Mouse (Mus musculus) neural tube, embryonic 12.5 days (tissue): ENCODE measurements around the gene Lsm14a. TPM values are rescaled to one million over a fixed set of nuclear protein-coding genes. Genes with fewer than 3 reads are reported as not detected.

Source experiments
- ATAC-seq: fragments of 200-750 bp; cut with Nextera tagmentation; 2 replicates; pipeline ENCODE4 v1.8.0; 2017; ENCODE audit warnings: low read depth, mild to moderate bottlenecking, moderate TSS enrichment, moderate library complexity; ENCODE audit not compliant: low FRiP score
- H3K27ac ChIP-seq: fragments of 300-500 bp; sonication (generic); 2 replicates; pipeline ENCODE4 v1.5.1; 2016
- H3K27me3 ChIP-seq: fragments of 300-500 bp; sonication (generic); replicated peaks from 2 replicates; pipeline ENCODE4 v1.6.1; 2016; ENCODE audit warnings: mild to moderate bottlenecking
- H3K36me3 ChIP-seq: fragments of 300-500 bp; sonication (generic); 2 replicates; pipeline ENCODE4 v1.6.1; 2016; ENCODE audit warnings: mild to moderate bottlenecking
- H3K4me1 ChIP-seq: fragments of 300-500 bp; sonication (generic); 2 replicates; pipeline ENCODE4 v1.6.1; 2016
- H3K4me2 ChIP-seq: fragments of 300-500 bp; sonication (generic); replicated peaks from 2 replicates; pipeline ENCODE4 v1.6.1; 2016; ENCODE audit warnings: mild to moderate bottlenecking
- H3K4me3 ChIP-seq: fragments of 300-500 bp; sonication (generic); 2 replicates; pipeline ENCODE4 v1.5.1; 2016
- H3K9ac ChIP-seq: fragments of 300-500 bp; sonication (generic); 2 replicates; pipeline ENCODE4 v1.6.1; 2016; ENCODE audit warnings: mild to moderate bottlenecking
- H3K9me3 ChIP-seq: fragments of 300-500 bp; sonication (generic); 2 replicates; pipeline ENCODE4 v1.6.1; 2016; ENCODE audit warnings: mild to moderate bottlenecking
- WGBS: fragments of 180-500 bp; shearing (Covaris S2); methylation state at CpG from one replicate; pipeline ENCODE4 v1.1.7; 2016; 5-methylcytosine and 5-hydroxymethylcytosine counted together
- polyA plus RNA-seq: library from polyadenylated mRNA; unstranded; fragments of >200 nt; fragmentation: Nextera tagmentation; extraction: Ambion mirVana; gene quantifications from 2 replicates; pipeline ENCODE4 v1.2.1, GENCODE M21; 2016

Gene Lsm14a
- polyA plus RNA-seq, 1 experiment from 2014 or later, result 101 TPM

DNA sequence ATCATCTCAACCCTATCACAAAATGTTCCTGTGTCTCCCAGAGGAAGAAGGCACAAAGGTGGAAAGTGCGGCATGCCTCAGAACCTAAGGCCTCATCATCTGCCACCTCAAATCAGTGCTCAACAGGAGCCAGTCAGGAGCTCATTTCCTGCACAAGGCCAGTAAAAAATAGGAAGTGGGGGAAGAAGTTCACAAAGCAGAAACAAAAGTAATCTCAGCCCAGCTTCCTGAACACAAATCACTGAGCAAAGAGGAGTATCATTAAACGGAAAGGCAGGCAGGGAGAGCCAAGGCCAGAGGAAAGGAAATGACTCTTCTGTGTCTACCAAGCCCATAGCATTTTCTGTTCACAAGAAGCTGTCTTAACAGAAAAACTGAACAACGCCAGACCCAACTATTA lies 91.2 kb downstream of the Lsm14a start:
- ATAC-seq, result no peak
- H3K9me3 ChIP-seq, result no peaks in the 10 kb centered on the region
- H3K27ac ChIP-seq, result no peak overlapping the region
- no peaks in the 10 kb centered on the region for H3K4me1 ChIP-seq
- no peak overlapping the region for H3K4me2 ChIP-seq
- H3K27me3 ChIP-seq, result no peaks in the 10 kb centered on the region
- H3K36me3 ChIP-seq, result no peaks in the 10 kb centered on the region
- H3K9ac ChIP-seq, result no peak overlapping the region
- H3K4me3 ChIP-seq, result no peak overlapping the region
- WGBS, result 88% methylated on average over 3 of the region's 3 CpGs

DNA sequence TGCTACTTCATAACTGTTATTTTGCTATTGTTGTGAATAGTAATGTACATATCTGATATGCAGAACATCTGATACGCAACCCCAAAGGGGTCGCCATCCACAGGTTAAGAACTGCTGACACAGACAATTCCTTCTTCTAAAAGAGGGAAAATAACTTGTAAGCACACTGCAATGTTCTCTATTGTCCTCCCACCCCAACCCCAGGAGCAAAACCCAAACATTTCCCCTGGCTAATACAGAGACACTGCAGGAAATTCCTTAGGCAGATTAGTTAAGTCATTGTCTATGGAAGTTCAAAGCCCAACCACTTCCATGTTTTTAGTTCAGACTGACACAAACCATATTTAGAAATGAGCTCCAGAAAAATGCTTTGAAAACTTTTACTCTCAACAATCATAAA lies 94.3 kb downstream of the Lsm14a start:
- Histone ChIP-seq H3K9ac (no peak overlapping the region), H3K4me2 (no peak overlapping the region), H3K9me3 (no peaks in the 10 kb centered on the region), H3K27me3 (no peaks in the 10 kb centered on the region), H3K4me1 (no peaks in the 10 kb centered on the region), H3K27ac (no peak overlapping the region), H3K36me3 (no peaks in the 10 kb centered on the region), H3K4me3 (no peak overlapping the region)
- WGBS, result 90% methylated on average over 2 of the region's 2 CpGs
- no peak for ATAC-seq

DNA sequence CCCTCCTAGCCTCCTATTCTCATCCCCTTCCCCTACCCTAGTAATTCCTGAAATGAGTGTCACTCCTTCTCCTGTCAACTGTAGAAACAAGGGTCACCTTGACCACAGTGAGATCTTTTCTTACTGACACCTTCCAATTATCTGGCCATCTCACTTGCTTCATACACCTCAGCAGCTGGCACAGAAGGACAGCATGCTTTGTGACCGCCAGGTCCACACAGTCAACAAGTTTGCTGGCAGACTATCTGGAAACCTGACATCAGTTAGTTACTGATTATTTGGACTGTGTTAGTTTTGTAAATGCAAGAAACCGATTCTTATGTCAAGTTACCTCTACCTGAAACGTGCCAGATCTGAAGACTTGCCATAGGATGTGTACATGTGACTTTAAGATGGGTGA lies 97.0 kb downstream of the Lsm14a start:
- ATAC-seq, result no peak

More for the DNA sequence above, 97.0 kb downstream of the Lsm14a start:
- Histone ChIP-seq H3K4me2 (no peak overlapping the region), H3K27me3 (no peaks in the 10 kb centered on the region), H3K9me3 (no peaks in the 10 kb centered on the region), H3K4me1 (no peaks in the 10 kb centered on the region), H3K27ac (no peak overlapping the region), H3K36me3 (no peaks in the 10 kb centered on the region), H3K4me3 (no peak overlapping the region), H3K9ac (no peak overlapping the region)
- WGBS, result 85% methylated on average over 3 of the region's 3 CpGs

Other genes starting within 250 kb of the Lsm14a start
- gene Uba2, start 223.7 kb downstream of the Lsm14a start, polyA plus RNA-seq, result 219 and 231 TPM in 2 replicates
- 66.2 and 77.8 TPM in 2 replicates for gene Pdcd2l, start 196.7 kb downstream of the Lsm14a start, polyA plus RNA-seq
- gene Gpi1, start 163.0 kb downstream of the Lsm14a start, polyA plus RNA-seq, result 273 and 294 TPM in 2 replicates
- gene Gm6096, start 142.3 kb downstream of the Lsm14a start, polyA plus RNA-seq, result 0.83 TPM in 1 of 2 replicates, not detected in the other
- 30.6 and 37.2 TPM in 2 replicates for gene 4931406P16Rik, start 79.8 kb downstream of the Lsm14a start, polyA plus RNA-seq